Mouse (Mus musculus): ENCODE measurements around the gene Pllp. TPM values are rescaled to one million over a fixed set of nuclear protein-coding genes. Genes with fewer than 3 reads are reported as not detected.

Gene Pllp
- 71.7 and 79.4 TPM in 2 replicates for polyA plus RNA-seq (2015; fragmentation: Nextera tagmentation; extraction: Ambion mirVana)

GRCm38 (mm10) chr8:94695994-94696384 is at the start of gene Pllp:
Gene Pllp, minus strand, starts transcription at chr8:94696278.
- H3K36me3 ChIP-seq: no peaks in the 10 kb centered on the region
- WGBS: under 1% methylated on average over 40 of the region's 41 CpGs
- H3K4me3 ChIP-seq (replicated peaks): peak within 1 kb of the TSS; percentile 57
- H3K27me3 ChIP-seq (replicated peaks): peaks cover 42% of the 10 kb centered on the region
- no peak within 1 kb of the TSS for H3K27ac ChIP-seq
- H3K4me1 ChIP-seq: peaks cover 19% of the 10 kb centered on the region; the same call in 1 of the 2 replicates
- H3K9ac ChIP-seq: peak within 1 kb of the TSS; percentile 22; the same call in 1 of the 2 replicates
- H3K4me2 ChIP-seq: peak within 1 kb of the TSS; percentile 92
- H3K9me3 ChIP-seq: no peaks in the 10 kb centered on the region
- peak; percentile 78 for ATAC-seq (ENCODE audit: insufficient read depth, low FRiP score, low read depth)

GRCm38 (mm10) chr8:94745476-94746184 is 49.6 kb upstream of the Pllp start, which contains the start of gene Ccl22:
Gene Ccl22, plus strand, starts transcription at chr8:94745590.
- no peaks in the 10 kb centered on the region for H3K9me3 ChIP-seq
- no peak within 1 kb of the TSS for H3K9ac ChIP-seq
- no peak within 1 kb of the TSS for H3K27ac ChIP-seq
- no peak for ATAC-seq (ENCODE audit: insufficient read depth, low FRiP score, low read depth)
- H3K36me3 ChIP-seq: no peaks in the 10 kb centered on the region
- WGBS: 86% methylated on average over 7 of the region's 7 CpGs
- H3K4me2 ChIP-seq: no peak within 1 kb of the TSS
- no peak within 1 kb of the TSS for H3K4me3 ChIP-seq (replicated peaks)
- H3K4me1 ChIP-seq: no peaks in the 10 kb centered on the region
- H3K27me3 ChIP-seq (replicated peaks): no peaks in the 10 kb centered on the region

- Histone ChIP-seq H3K4me1 (no peaks in the 10 kb centered on the region), H3K27me3 (replicated peaks) (no peaks in the 10 kb centered on the region), H3K36me3 (no peaks in the 10 kb centered on the region), H3K9me3 (no peaks in the 10 kb centered on the region), H3K4me2 (no peak overlapping the region), H3K27ac (no peak overlapping the region), H3K4me3 (replicated peaks) (no peak overlapping the region), H3K9ac (no peak overlapping the region)
- no peak for ATAC-seq (ENCODE audit: insufficient read depth, low FRiP score, low read depth)
- WGBS: 77% methylated on average over 9 of the region's 9 CpGs
These were observed 48.9 kb upstream of the Pllp start for GRCm38 (mm10) chr8:94744972-94745371.

GRCm38 (mm10) chr8:94744484-94744883 is 48.4 kb upstream of the Pllp start:
- no peaks in the 10 kb centered on the region for H3K36me3 ChIP-seq
- no peak overlapping the region for H3K9ac ChIP-seq
- 82% methylated on average over 5 of the region's 5 CpGs for WGBS
- no peaks in the 10 kb centered on the region for H3K27me3 ChIP-seq (replicated peaks)
- no peak for ATAC-seq (ENCODE audit: insufficient read depth, low FRiP score, low read depth)
- no peaks in the 10 kb centered on the region for H3K4me1 ChIP-seq
- H3K27ac ChIP-seq: no peak overlapping the region
- H3K9me3 ChIP-seq: no peaks in the 10 kb centered on the region
- H3K4me2 ChIP-seq: no peak overlapping the region
- H3K4me3 ChIP-seq (replicated peaks): no peak overlapping the region

GRCm38 (mm10) chr8:94741726-94742125 is 45.6 kb upstream of the Pllp start:
- H3K36me3 ChIP-seq: no peaks in the 10 kb centered on the region
- WGBS: 80% methylated on average over 4 of the region's 4 CpGs

GRCm38 (mm10) chr8:94740591-94740990 is 44.5 kb upstream of the Pllp start:
- WGBS: 90% methylated on average over 3 of the region's 3 CpGs
- Histone ChIP-seq H3K9me3 (no peaks in the 10 kb centered on the region), H3K4me1 (no peaks in the 10 kb centered on the region), H3K4me3 (replicated peaks) (no peak overlapping the region), H3K4me2 (no peak overlapping the region), H3K27ac (no peak overlapping the region), H3K36me3 (no peaks in the 10 kb centered on the region), H3K27me3 (replicated peaks) (no peaks in the 10 kb centered on the region), H3K9ac (no peak overlapping the region)
- ATAC-seq (ENCODE audit: insufficient read depth, low FRiP score, low read depth): no peak

More at GRCm38 (mm10) chr8:94741726-94742125, 45.6 kb upstream of the Pllp start:
- no peak for ATAC-seq (ENCODE audit: insufficient read depth, low FRiP score, low read depth)
- Histone ChIP-seq H3K9me3 (no peaks in the 10 kb centered on the region), H3K27me3 (replicated peaks) (no peaks in the 10 kb centered on the region), H3K4me3 (replicated peaks) (no peak overlapping the region), H3K27ac (no peak overlapping the region), H3K4me1 (no peaks in the 10 kb centered on the region), H3K9ac (no peak overlapping the region), H3K4me2 (no peak overlapping the region)

GRCm38 (mm10) chr8:94739829-94740228 is 43.8 kb upstream of the Pllp start:
- Histone ChIP-seq H3K9me3 (no peaks in the 10 kb centered on the region), H3K36me3 (no peaks in the 10 kb centered on the region), H3K4me1 (no peaks in the 10 kb centered on the region), H3K27ac (no peak overlapping the region), H3K9ac (no peak overlapping the region), H3K4me3 (replicated peaks) (no peak overlapping the region), H3K4me2 (no peak overlapping the region), H3K27me3 (replicated peaks) (no peaks in the 10 kb centered on the region)
- no peak for ATAC-seq (ENCODE audit: insufficient read depth, low FRiP score, low read depth)
- 84% methylated on average over 6 of the region's 6 CpGs for WGBS

- WGBS: 53% methylated on average over 5 of the region's 5 CpGs
- no peak overlapping the region for H3K4me3 ChIP-seq (replicated peaks)
- no peak overlapping the region for H3K9ac ChIP-seq
- H3K4me2 ChIP-seq: no peak overlapping the region
- H3K9me3 ChIP-seq: no peaks in the 10 kb centered on the region
- no peak for ATAC-seq (ENCODE audit: insufficient read depth, low FRiP score, low read depth)
- no peaks in the 10 kb centered on the region for H3K4me1 ChIP-seq
- H3K27ac ChIP-seq: no peak overlapping the region
- no peaks in the 10 kb centered on the region for H3K27me3 ChIP-seq (replicated peaks)
- no peaks in the 10 kb centered on the region for H3K36me3 ChIP-seq
These were observed 39.5 kb upstream of the Pllp start for GRCm38 (mm10) chr8:94735426-94736094.

- Histone ChIP-seq H3K4me1 (no peaks in the 10 kb centered on the region), H3K36me3 (no peaks in the 10 kb centered on the region), H3K27me3 (replicated peaks) (no peaks in the 10 kb centered on the region), H3K27ac (no peak overlapping the region), H3K9me3 (no peaks in the 10 kb centered on the region), H3K9ac (no peak overlapping the region), H3K4me3 (replicated peaks) (no peak overlapping the region), H3K4me2 (no peak overlapping the region)
- ATAC-seq (ENCODE audit: insufficient read depth, low FRiP score, low read depth): no peak
- 79% methylated on average over 7 of the region's 7 CpGs for WGBS
These were observed 38.8 kb upstream of the Pllp start for GRCm38 (mm10) chr8:94734735-94735350.

GRCm38 (mm10) chr8:94733821-94734465 is 37.9 kb upstream of the Pllp start:
- Histone ChIP-seq H3K4me3 (replicated peaks) (no peak overlapping the region), H3K27me3 (replicated peaks) (no peaks in the 10 kb centered on the region), H3K27ac (no peak overlapping the region), H3K36me3 (no peaks in the 10 kb centered on the region), H3K4me2 (no peak overlapping the region), H3K4me1 (peaks cover 2% of the 10 kb centered on the region; the same call in 1 of the 2 replicates), H3K9ac (no peak overlapping the region), H3K9me3 (no peaks in the 10 kb centered on the region)
- ATAC-seq (ENCODE audit: insufficient read depth, low FRiP score, low read depth): peak; percentile 90
- WGBS: 59% methylated on average over 5 of the region's 5 CpGs

- no peak overlapping the region for H3K4me3 ChIP-seq (replicated peaks)
- no peaks in the 10 kb centered on the region for H3K9me3 ChIP-seq
- H3K36me3 ChIP-seq: no peaks in the 10 kb centered on the region
- no peak overlapping the region for H3K9ac ChIP-seq
- peaks cover 2% of the 10 kb centered on the region; the same call in 1 of the 2 replicates for H3K4me1 ChIP-seq
- no peaks in the 10 kb centered on the region for H3K27me3 ChIP-seq (replicated peaks)
- no peak overlapping the region for H3K4me2 ChIP-seq
- H3K27ac ChIP-seq: peak overlapping the region; percentile 71
- WGBS: 47% methylated on average over 4 of the region's 4 CpGs
- no peak for ATAC-seq (ENCODE audit: insufficient read depth, low FRiP score, low read depth)
These were observed 33.2 kb upstream of the Pllp start for GRCm38 (mm10) chr8:94729301-94729700.
